8 mouse cellular contexts compared by ENCODE assay signal in the genomic region with DNA sequence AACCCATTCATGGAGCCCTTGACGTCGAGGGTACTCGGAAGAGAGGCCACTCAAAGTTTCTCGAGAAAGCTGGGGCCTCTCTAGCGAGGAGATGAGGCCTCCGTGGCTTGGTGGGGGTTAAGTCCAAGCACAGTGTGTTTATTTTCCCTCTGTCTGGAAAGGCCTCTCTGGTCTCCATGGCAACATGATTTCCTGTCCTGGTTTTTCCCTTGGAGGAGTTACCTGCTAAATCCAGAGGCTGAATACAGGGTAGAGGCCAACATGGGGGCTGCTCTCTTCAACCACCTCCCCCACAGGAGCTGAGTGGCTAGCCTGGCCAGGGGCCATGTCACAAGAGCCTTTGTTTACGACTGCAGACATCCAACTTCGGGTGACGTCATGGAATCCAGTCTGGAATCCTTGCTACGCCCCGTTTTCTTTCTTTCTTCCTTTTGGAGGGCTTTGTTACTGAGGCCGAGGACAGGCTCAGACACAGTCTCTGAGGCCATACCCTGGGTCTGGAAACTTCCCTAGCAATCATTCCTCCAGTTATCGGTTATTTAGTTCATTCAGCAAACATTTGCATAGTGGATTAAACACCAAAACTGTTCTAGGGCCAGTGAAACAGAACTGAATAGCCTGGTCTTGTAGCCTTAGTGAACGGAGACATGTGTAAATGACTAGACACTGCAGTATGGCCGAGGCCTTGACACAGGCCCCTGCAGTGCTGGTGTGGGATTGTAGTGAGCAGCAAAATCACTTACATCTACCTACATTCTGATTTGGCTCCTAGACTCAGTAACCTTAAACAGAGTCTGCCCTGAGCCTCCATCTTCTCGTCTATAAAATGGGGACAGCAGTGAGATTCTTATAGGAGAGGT. TPM values are rescaled to one million over a fixed set of nuclear protein-coding genes. Genes with fewer than 3 reads are reported as not detected.
DNase-seq lines count a peak whose midpoint lies in the region; ATAC-seq lines count a peak whose summit lies in the region.

No protein-coding gene starts in this region.

- peak; percentile 53 for DNase-seq in adipocyte (ENCODE audit: low spot score)
- peak; percentile 81 for DNase-seq in embryo, embryonic 9.5 days (ENCODE audit: extremely low spot score)
- peak; percentile 99 for DNase-seq in heart, adult 11 months
- peak; percentile 79 for DNase-seq in kidney, adult 11 months
- DNase-seq in left cerebral cortex, postnatal 4 days = peak; percentile 43

- ATAC-seq in midbrain, embryonic 13.5 days = peak; percentile 94
- peak; percentile 93 for ATAC-seq in stomach, embryonic 15.5 days (ENCODE audit: insufficient read depth, low FRiP score, low read depth)
- ATAC-seq in erythroblast, adult 5-6 weeks (replicated peaks; ENCODE audit: low FRiP score, poor library complexity, severe bottlenecking) = no peak

- peaks cover 20% of the 10 kb centered on the region for H3K4me1 ChIP-seq in midbrain, embryonic 13.5 days (replicated peaks)
- peaks cover 18% of the 10 kb centered on the region for H3K4me1 ChIP-seq in stomach, embryonic 15.5 days

- no peak overlapping the region for H3K4me3 ChIP-seq in midbrain, embryonic 13.5 days (replicated peaks)
- no peak overlapping the region for H3K4me3 ChIP-seq in stomach, embryonic 15.5 days (replicated peaks)

- H3K27ac ChIP-seq in midbrain, embryonic 13.5 days = peak overlapping the region; percentile 89
- peak overlapping the region; percentile 93 for H3K27ac ChIP-seq in stomach, embryonic 15.5 days

- intact Hi-C loops in left cerebral cortex, postnatal 4 days (cut with DNase I) = no loop called here

- H3K4me2 ChIP-seq in midbrain, embryonic 13.5 days (replicated peaks) = peak overlapping the region; percentile 35
- H3K4me2 ChIP-seq in stomach, embryonic 15.5 days = peak overlapping the region; percentile 31; the same call in 1 of the 2 replicates

- no peaks in the 10 kb centered on the region for H3K36me3 ChIP-seq in midbrain, embryonic 13.5 days
- no peaks in the 10 kb centered on the region for H3K36me3 ChIP-seq in stomach, embryonic 15.5 days

- WGBS in midbrain, embryonic 13.5 days = 15% methylated on average over 16 of the region's 16 CpGs
- 9% methylated on average over 16 of the region's 16 CpGs for WGBS in stomach, embryonic 15.5 days

- H3K27me3 ChIP-seq in midbrain, embryonic 13.5 days = no peaks in the 10 kb centered on the region
- no peaks in the 10 kb centered on the region for H3K27me3 ChIP-seq in stomach, embryonic 15.5 days (replicated peaks)

- no peak overlapping the region for H3K9ac ChIP-seq in midbrain, embryonic 13.5 days (replicated peaks)
- H3K9ac ChIP-seq in stomach, embryonic 15.5 days = no peak overlapping the region; the same call in 1 of the 2 replicates

- H3K9me3 ChIP-seq in midbrain, embryonic 13.5 days = no peaks in the 10 kb centered on the region
- no peaks in the 10 kb centered on the region for H3K9me3 ChIP-seq in stomach, embryonic 15.5 days

RNA-seq across cellular contexts. Expression of a gene that starts 25.6 kb away (rescaled TPM):
- 10 to 100 TPM; 74.2 to 80.5 TPM for total RNA-seq in left cerebral cortex, postnatal 4 days (2021)
- 57.0 and 62.1 TPM in 2 replicates for polyA plus RNA-seq in midbrain, embryonic 13.5 days (2015; fragmentation: Nextera tagmentation; extraction: Ambion mirVana)
- polyA plus RNA-seq in stomach, embryonic 15.5 days (2015; fragmentation: Nextera tagmentation; extraction: Ambion mirVana) = 38.4 and 46.4 TPM in 2 replicates
- 5.4 and 13.6 TPM in 2 replicates for total RNA-seq in erythroblast, adult 5-6 weeks (2015; ENCODE audit: low replicate concordance)
- total RNA-seq in erythroblast, adult 5-6 weeks (2017; ENCODE audit: low replicate concordance) = 12.1 and 15.5 TPM in 2 replicates

Comparison
In these comparisons a context has a peak if more than half of its experiments do, and no peak if none do; other contexts are left out.
1. DNase-seq: peak in every context shown above with its lines; median percentile 99 in heart, adult 11 months; 81 in embryo, embryonic 9.5 days; 79 in kidney, adult 11 months; 53 in adipocyte; 43 in left cerebral cortex, postnatal 4 days.
2. RNA of a gene that starts 25.6 kb away (total RNA-seq): 74.2 to 80.5 TPM in left cerebral cortex, postnatal 4 days; 5.4 to 15.5 TPM in erythroblast, adult 5-6 weeks; every median in the first group is over 4 times any median in the second.